ENCODE assay signal across 8 mouse cellular contexts in the genomic region with DNA sequence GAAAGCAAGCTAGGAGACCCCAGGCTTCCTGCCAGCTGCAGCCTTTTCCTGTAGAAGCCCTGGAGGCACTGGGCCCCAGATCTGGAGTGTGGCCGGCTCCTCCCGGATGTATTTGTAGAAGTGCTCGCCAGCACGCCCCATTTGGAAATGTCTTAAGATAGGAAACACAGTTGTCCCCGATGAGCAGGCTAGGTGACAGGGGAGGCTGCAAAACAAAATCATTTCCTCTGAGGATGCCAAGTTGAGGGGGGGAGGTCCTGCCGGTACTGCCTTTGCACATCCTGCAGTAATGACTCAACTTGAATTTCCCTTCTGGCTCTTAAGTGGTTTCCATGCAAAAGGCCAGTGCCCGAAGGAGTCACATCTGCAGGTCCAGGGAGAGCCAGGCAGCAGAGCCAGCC.
DNase-seq lines count a peak whose midpoint lies in the region; ATAC-seq and TF ChIP-seq lines count a peak whose summit lies in the region.

No protein-coding gene starts in this region.

- peaks cover 14% of the 10 kb centered on the region for H3K4me1 ChIP-seq in liver, postnatal 0 days (ENCODE audit: insufficient read depth)

- ATAC-seq in liver, postnatal 0 days, result peak; percentile 29

- intact Hi-C loops in heart, postnatal 10 days (cut with DNase I), result loop anchor here (2.0 to 5.0 kb wide), 3 partner anchors 42 to 105 kb away; a partner anchor contains a TSS

- 0 out of 2 replicates have a peak, but pooled peaks have one; percentile 31 for TF ChIP-seq EP300 in liver, postnatal 0 days (IDR thresholded peaks at IDR 0.05; ENCODE audit: low read depth)

- H3K4me3 ChIP-seq in liver, postnatal 0 days (ENCODE audit: low read depth, low read length), result no peak overlapping the region

- no peak for TF ChIP-seq POLR2A in brain, embryonic 14.5 days (IDR thresholded peaks at IDR 0.05; ENCODE audit: borderline replicate concordance, extremely low read depth, insufficient read depth, insufficient read length, poor library complexity, severe bottlenecking)

- 41% methylated on average over 7 of the region's 7 CpGs for WGBS in liver, postnatal 0 days (ENCODE audit: insufficient replicate concordance)

- TF ChIP-seq CTCF in brain, embryonic 14.5 days (IDR thresholded peaks at IDR 0.05; ENCODE audit: borderline replicate concordance, extremely low read depth, insufficient read depth, insufficient read length), result no peak
- no peak for TF ChIP-seq CTCF in liver, postnatal 0 days (IDR thresholded peaks at IDR 0.05; ENCODE audit: low read depth)

- no peaks in the 10 kb centered on the region for H3K9me3 ChIP-seq in liver, postnatal 0 days (ENCODE audit: low read length)

- no peak overlapping the region for H3K9ac ChIP-seq in liver, postnatal 0 days (replicated peaks)

- peak; percentile 19 for DNase-seq in embryo, embryonic 11 days
- no peak for DNase-seq in embryo, embryonic 10.5 days (ENCODE audit: low spot score)
- DNase-seq in brain, embryonic 14.5 days (ENCODE audit: low read depth), result peak; percentile 50
- DNase-seq in heart, postnatal 10 days, result peak; percentile 58 to 65
- DNase-seq in liver, postnatal 0 days, result no peak
- DNase-seq in urinary bladder, postnatal 25 days (ENCODE audit: low spot score), result no peak
- DNase-seq in cerebellum, adult 8-10 months, result no peak
- no peak for DNase-seq in layer of hippocampus, adult 8-10 months (ENCODE audit: low spot score in 2 of 2)

- H3K36me3 ChIP-seq in liver, postnatal 0 days (replicated peaks; ENCODE audit: insufficient read depth, low read length), result no peaks in the 10 kb centered on the region

- H3K27me3 ChIP-seq in liver, postnatal 0 days (ENCODE audit: insufficient read depth, low read length), result no peaks in the 10 kb centered on the region

- peak overlapping the region; percentile 39 for H3K27ac ChIP-seq in liver, postnatal 0 days (ENCODE audit: low read depth)

- H3K4me2 ChIP-seq in liver, postnatal 0 days (ENCODE audit: low read depth, low read length), result no peak overlapping the region

Comparison
In these comparisons a context has a peak if more than half of its experiments do, and no peak if none do; other contexts are left out.
1. DNase-seq: peak in embryo, embryonic 11 days (single experiment), brain, embryonic 14.5 days (single experiment) and heart, postnatal 10 days (2 of 2); none in embryo, embryonic 10.5 days (single experiment), liver, postnatal 0 days (single experiment), urinary bladder, postnatal 25 days (single experiment), cerebellum, adult 8-10 months (single experiment) and layer of hippocampus, adult 8-10 months (0 of 2).